Mouse (Mus musculus) lung, postnatal 0 days (tissue): ENCODE data around the gene Flywch1.

ENCODE experiments used
- CTCF ChIP-seq: IDR thresholded peaks from 2 replicates; pipeline ENCODE4 v1.5.1; 2016; ENCODE audit warnings: antibody characterized with exemption, mild to moderate bottlenecking
- EP300 ChIP-seq: IDR thresholded peaks from 2 replicates; pipeline ENCODE4 v1.6.1; 2016; ENCODE audit warnings: antibody characterized with exemption, mild to moderate bottlenecking, control low read depth

- TF ChIP-seq CTCF = no peak
- TF ChIP-seq EP300 = no peak
These were observed 19.1 kb upstream of the Flywch1 start, which contains the start of gene Srrm2 for GRCm38 (mm10) chr17:23790269-23791078.
